Mouse (Mus musculus): Measurements from ENCODE around the gene Fam181b. TPM values are rescaled to one million over a fixed set of nuclear protein-coding genes. Genes with fewer than 3 reads are reported as not detected.

Fam181b gene
- polyA plus RNA-seq, 1 experiment: 3.2 TPM

- TF ChIP-seq POLR2A (IDR thresholded peaks at IDR 0.05; ENCODE audit: low read depth, low read length) (no peak), CTCF (IDR thresholded peaks at IDR 0.05; ENCODE audit: extremely low read depth, insufficient read depth, insufficient read length, insufficient replicate concordance) (no peak)
- Histone ChIP-seq H3K4me3 (ENCODE audit: extremely low read depth, insufficient read depth, insufficient read length) (no peak overlapping the region), H3K27ac (ENCODE audit: insufficient read depth, low read length) (no peak overlapping the region), H3K27me3 (ENCODE audit: control insufficient read depth, insufficient read depth, low read length) (no peaks in the 10 kb centered on the region), H3K36me3 (ENCODE audit: control insufficient read depth, insufficient read depth, low read length) (no peaks in the 10 kb centered on the region), H3K4me1 (ENCODE audit: control insufficient read depth, insufficient read depth, insufficient read length) (no peaks in the 10 kb centered on the region)
- no peak for DNase-seq (ENCODE audit: low read depth in 1 of 2, low spot score in 2 of 2)
Measured at GRCm38 (mm10) chr7:93060831-93061230, 18.8 kb upstream of the Fam181b start.

GRCm38 (mm10) chr7:93061747-93062146 lies 17.9 kb upstream of the Fam181b start:
- Histone ChIP-seq H3K4me1 (ENCODE audit: control insufficient read depth, insufficient read depth, insufficient read length) (no peaks in the 10 kb centered on the region), H3K27me3 (ENCODE audit: control insufficient read depth, insufficient read depth, low read length) (no peaks in the 10 kb centered on the region), H3K4me3 (ENCODE audit: extremely low read depth, insufficient read depth, insufficient read length) (no peak overlapping the region), H3K27ac (ENCODE audit: insufficient read depth, low read length) (no peak overlapping the region), H3K36me3 (ENCODE audit: control insufficient read depth, insufficient read depth, low read length) (no peaks in the 10 kb centered on the region)
- TF ChIP-seq POLR2A (IDR thresholded peaks at IDR 0.05; ENCODE audit: low read depth, low read length) (no peak), CTCF (IDR thresholded peaks at IDR 0.05; ENCODE audit: extremely low read depth, insufficient read depth, insufficient read length, insufficient replicate concordance) (no peak)
- DNase-seq (ENCODE audit: low read depth in 1 of 2, low spot score in 2 of 2): no peak
- 91% methylated on average over 3 of the region's 3 CpGs for WGBS

GRCm38 (mm10) chr7:93062189-93062588 lies 17.5 kb upstream of the Fam181b start:
- Histone ChIP-seq H3K4me3 (ENCODE audit: extremely low read depth, insufficient read depth, insufficient read length) (no peak overlapping the region), H3K36me3 (ENCODE audit: control insufficient read depth, insufficient read depth, low read length) (no peaks in the 10 kb centered on the region), H3K27me3 (ENCODE audit: control insufficient read depth, insufficient read depth, low read length) (no peaks in the 10 kb centered on the region), H3K27ac (ENCODE audit: insufficient read depth, low read length) (no peak overlapping the region), H3K4me1 (ENCODE audit: control insufficient read depth, insufficient read depth, insufficient read length) (no peaks in the 10 kb centered on the region)
- no peak for TF ChIP-seq POLR2A (IDR thresholded peaks at IDR 0.05; ENCODE audit: low read depth, low read length)
- WGBS: 73% methylated on average over 6 of the region's 6 CpGs
- no peak for DNase-seq (ENCODE audit: low read depth in 1 of 2, low spot score in 2 of 2)

- Histone ChIP-seq H3K36me3 (ENCODE audit: control insufficient read depth, insufficient read depth, low read length) (no peaks in the 10 kb centered on the region), H3K27ac (ENCODE audit: insufficient read depth, low read length) (no peak overlapping the region), H3K4me1 (ENCODE audit: control insufficient read depth, insufficient read depth, insufficient read length) (no peaks in the 10 kb centered on the region), H3K4me3 (ENCODE audit: extremely low read depth, insufficient read depth, insufficient read length) (no peak overlapping the region), H3K27me3 (ENCODE audit: control insufficient read depth, insufficient read depth, low read length) (no peaks in the 10 kb centered on the region)
- 74% methylated on average over 7 of the region's 7 CpGs for WGBS
- TF ChIP-seq POLR2A (IDR thresholded peaks at IDR 0.05; ENCODE audit: low read depth, low read length) (no peak), CTCF (IDR thresholded peaks at IDR 0.05; ENCODE audit: extremely low read depth, insufficient read depth, insufficient read length, insufficient replicate concordance) (no peak)
- DNase-seq (ENCODE audit: low read depth in 1 of 2, low spot score in 2 of 2): no peak
Measured at GRCm38 (mm10) chr7:93067464-93068015, 12.1 kb upstream of the Fam181b start.

- WGBS: 47% methylated on average over 6 of the region's 6 CpGs
- Histone ChIP-seq H3K4me3 (ENCODE audit: extremely low read depth, insufficient read depth, insufficient read length) (no peak overlapping the region), H3K27me3 (ENCODE audit: control insufficient read depth, insufficient read depth, low read length) (peaks cover 10% of the 10 kb centered on the region), H3K4me1 (ENCODE audit: control insufficient read depth, insufficient read depth, insufficient read length) (no peaks in the 10 kb centered on the region; the same call in 1 of the 2 replicates), H3K36me3 (ENCODE audit: control insufficient read depth, insufficient read depth, low read length) (no peaks in the 10 kb centered on the region), H3K27ac (ENCODE audit: insufficient read depth, low read length) (no peak overlapping the region)
- DNase-seq (ENCODE audit: low read depth in 1 of 2, low spot score in 2 of 2): no peak
- TF ChIP-seq POLR2A (IDR thresholded peaks at IDR 0.05; ENCODE audit: low read depth, low read length) (no peak), CTCF (IDR thresholded peaks at IDR 0.05; ENCODE audit: extremely low read depth, insufficient read depth, insufficient read length, insufficient replicate concordance) (no peak)
Measured at GRCm38 (mm10) chr7:93076435-93076960, 3.2 kb upstream of the Fam181b start.

GRCm38 (mm10) chr7:93079420-93079784 lies 263 bp upstream of the Fam181b start:
- peaks cover 10% of the 10 kb centered on the region for H3K27me3 ChIP-seq (ENCODE audit: control insufficient read depth, insufficient read depth, low read length)
- TF ChIP-seq POLR2A (IDR thresholded peaks at IDR 0.05; ENCODE audit: low read depth, low read length) (no peak), CTCF (IDR thresholded peaks at IDR 0.05; ENCODE audit: extremely low read depth, insufficient read depth, insufficient read length, insufficient replicate concordance) (no peak)
- no peak overlapping the region for H3K27ac ChIP-seq (ENCODE audit: insufficient read depth, low read length)
- 42% methylated on average over 7 of the region's 7 CpGs for WGBS
- no peak for DNase-seq (ENCODE audit: low read depth in 1 of 2, low spot score in 2 of 2)
- H3K36me3 ChIP-seq (ENCODE audit: control insufficient read depth, insufficient read depth, low read length): no peaks in the 10 kb centered on the region
- no peaks in the 10 kb centered on the region; the same call in 1 of the 2 replicates for H3K4me1 ChIP-seq (ENCODE audit: control insufficient read depth, insufficient read depth, insufficient read length)
- H3K4me3 ChIP-seq (ENCODE audit: extremely low read depth, insufficient read depth, insufficient read length): no peak overlapping the region

GRCm38 (mm10) chr7:93080731-93081430 lies 1.2 kb downstream of the Fam181b start:
- DNase-seq (ENCODE audit: low read depth in 1 of 2, low spot score in 2 of 2): no peak
- peaks cover 10% of the 10 kb centered on the region for H3K27me3 ChIP-seq (ENCODE audit: control insufficient read depth, insufficient read depth, low read length)
- no peaks in the 10 kb centered on the region for H3K36me3 ChIP-seq (ENCODE audit: control insufficient read depth, insufficient read depth, low read length)
- H3K4me3 ChIP-seq (ENCODE audit: extremely low read depth, insufficient read depth, insufficient read length): peak overlapping the region; percentile 26; the same call in 1 of the 2 replicates
- H3K4me1 ChIP-seq (ENCODE audit: control insufficient read depth, insufficient read depth, insufficient read length): no peaks in the 10 kb centered on the region; the same call in 1 of the 2 replicates
- TF ChIP-seq POLR2A (IDR thresholded peaks at IDR 0.05; ENCODE audit: low read depth, low read length) (no peak), CTCF (IDR thresholded peaks at IDR 0.05; ENCODE audit: extremely low read depth, insufficient read depth, insufficient read length, insufficient replicate concordance) (no peak)
- 4% methylated on average over 45 of the region's 45 CpGs for WGBS
- H3K27ac ChIP-seq (ENCODE audit: insufficient read depth, low read length): no peak overlapping the region; the same call in 1 of the 2 replicates
